Mouse (Mus musculus): ENCODE results near the gene Hivep3. TPM values are rescaled to one million over a fixed set of nuclear protein-coding genes. Genes with fewer than 3 reads are reported as not detected.

The Hivep3 gene
- total RNA-seq, 1 experiment from 2014 or later: 3.3 TPM

DNA sequence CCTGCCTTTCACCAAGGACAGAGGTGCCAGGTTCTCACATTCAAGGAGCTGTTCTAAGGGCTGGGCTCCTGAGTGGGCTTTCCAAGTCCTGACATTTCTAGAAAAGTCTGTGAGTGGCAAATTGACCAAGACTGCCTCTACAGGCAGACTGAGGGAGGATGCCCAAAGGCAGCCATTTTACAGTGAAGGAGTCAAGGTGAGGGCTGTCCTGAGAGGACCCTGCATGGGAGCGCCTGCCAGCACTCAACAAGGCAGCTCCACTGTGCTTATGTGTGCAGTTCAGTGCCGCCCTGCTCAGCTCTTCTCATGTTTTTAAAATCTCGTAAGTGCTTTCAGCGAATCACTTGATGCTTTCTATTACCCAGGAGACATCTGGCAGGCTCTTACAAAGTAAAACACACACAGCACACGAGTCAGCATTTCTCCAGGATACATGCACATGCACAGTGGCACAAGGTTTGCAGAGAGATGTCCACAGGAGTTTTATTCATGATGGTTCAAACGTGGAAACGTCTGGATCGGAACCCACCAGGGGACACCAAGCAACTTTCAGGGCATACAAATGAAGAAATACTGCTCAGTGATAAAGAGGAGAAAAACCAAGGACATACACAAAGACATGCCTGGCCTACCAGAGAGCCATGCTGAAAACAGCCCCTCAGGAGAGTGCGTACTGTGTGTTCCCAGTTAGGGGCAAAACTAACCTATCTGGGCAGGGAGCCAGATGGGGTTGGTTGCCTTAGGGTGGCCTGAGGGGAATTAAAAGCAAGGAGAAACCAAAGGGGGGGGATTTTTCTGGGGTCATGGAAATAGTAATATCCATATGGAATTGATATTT is 120.9 kb downstream of the Hivep3 start:
- ATAC-seq (ENCODE audit: extremely low read depth, insufficient number of reproducible peaks, low FRiP score, poor library complexity, severe bottlenecking): no peak

GRCm38 (mm10) chr4:119859454-119859853 is 125.9 kb downstream of the Hivep3 start:
- ATAC-seq (ENCODE audit: extremely low read depth, insufficient number of reproducible peaks, low FRiP score, poor library complexity, severe bottlenecking): no peak

- ATAC-seq (ENCODE audit: extremely low read depth, insufficient number of reproducible peaks, low FRiP score, poor library complexity, severe bottlenecking): no peak
Observed at GRCm38 (mm10) chr4:119861001-119861400, 127.4 kb downstream of the Hivep3 start.

- ATAC-seq (ENCODE audit: extremely low read depth, insufficient number of reproducible peaks, low FRiP score, poor library complexity, severe bottlenecking): no peak
Observed at GRCm38 (mm10) chr4:119865827-119866455, 132.4 kb downstream of the Hivep3 start.

DNA sequence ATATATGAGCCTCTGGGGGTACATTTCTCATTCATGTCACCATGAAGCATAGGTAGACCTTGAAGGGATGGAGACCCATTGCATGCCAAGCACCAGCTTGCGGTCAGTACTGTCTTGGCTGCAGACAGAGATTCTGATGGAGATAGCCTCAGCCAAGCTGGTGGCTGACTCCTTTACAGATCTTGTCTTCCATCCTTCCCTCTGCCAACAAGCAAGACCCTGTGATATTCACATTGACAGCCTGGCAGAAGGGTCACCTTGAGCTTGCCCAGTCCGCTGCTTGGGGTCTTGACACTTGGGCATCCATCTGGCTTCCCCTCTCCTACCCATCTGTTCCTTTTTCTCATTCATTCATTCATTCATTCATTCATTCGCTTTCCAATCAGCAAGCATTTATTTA is 133.5 kb downstream of the Hivep3 start:
- no peak for ATAC-seq (ENCODE audit: extremely low read depth, insufficient number of reproducible peaks, low FRiP score, poor library complexity, severe bottlenecking)

DNA sequence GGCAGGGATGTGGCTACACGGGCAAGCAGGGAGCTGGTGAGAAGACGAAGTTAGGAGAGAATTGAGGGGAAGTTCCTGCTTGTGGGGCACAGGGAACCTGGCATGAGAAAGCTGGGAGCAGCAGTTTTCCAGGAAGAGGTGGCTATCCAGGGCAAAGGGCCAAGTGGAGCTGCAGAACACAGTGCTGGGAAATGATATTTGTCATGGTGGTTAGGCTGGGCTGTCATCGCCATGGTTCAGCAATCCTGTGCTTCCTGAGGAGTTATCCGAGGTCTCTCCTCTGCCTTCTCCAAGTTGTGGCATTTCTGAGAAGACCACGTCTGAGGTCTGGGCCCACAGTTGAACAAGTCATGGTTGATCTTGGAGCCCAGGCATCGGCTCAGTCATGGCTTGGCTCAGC is 136.8 kb downstream of the Hivep3 start:
- no peak for ATAC-seq (ENCODE audit: extremely low read depth, insufficient number of reproducible peaks, low FRiP score, poor library complexity, severe bottlenecking)

GRCm38 (mm10) chr4:119871441-119871840 is 137.9 kb downstream of the Hivep3 start:
- ATAC-seq (ENCODE audit: extremely low read depth, insufficient number of reproducible peaks, low FRiP score, poor library complexity, severe bottlenecking): no peak

GRCm38 (mm10) chr4:119871861-119872582 is 138.4 kb downstream of the Hivep3 start:
- ATAC-seq (ENCODE audit: extremely low read depth, insufficient number of reproducible peaks, low FRiP score, poor library complexity, severe bottlenecking): no peak

DNA sequence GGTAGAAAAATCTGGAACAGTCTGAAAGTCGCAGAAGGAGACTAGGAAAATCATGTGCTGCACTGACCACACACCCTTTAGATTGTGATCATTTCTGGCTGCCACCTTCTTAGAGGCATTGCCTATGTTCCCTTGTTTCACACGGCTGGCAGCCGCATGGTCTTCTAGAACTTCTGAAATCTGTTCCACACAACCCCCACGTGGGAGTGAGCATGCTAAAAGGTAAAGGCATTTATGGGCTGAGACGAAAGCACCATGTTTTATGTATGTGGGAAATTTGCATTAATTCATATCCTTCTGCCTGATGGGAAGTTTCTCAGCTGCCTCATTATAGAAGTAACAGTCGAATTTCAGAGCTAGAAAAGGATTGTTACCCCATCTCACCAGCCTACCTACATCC is 140.4 kb downstream of the Hivep3 start:
- ATAC-seq (ENCODE audit: extremely low read depth, insufficient number of reproducible peaks, low FRiP score, poor library complexity, severe bottlenecking): no peak

GRCm38 (mm10) chr4:119875592-119875991 is 142.0 kb downstream of the Hivep3 start:
- ATAC-seq (ENCODE audit: extremely low read depth, insufficient number of reproducible peaks, low FRiP score, poor library complexity, severe bottlenecking): no peak

DNA sequence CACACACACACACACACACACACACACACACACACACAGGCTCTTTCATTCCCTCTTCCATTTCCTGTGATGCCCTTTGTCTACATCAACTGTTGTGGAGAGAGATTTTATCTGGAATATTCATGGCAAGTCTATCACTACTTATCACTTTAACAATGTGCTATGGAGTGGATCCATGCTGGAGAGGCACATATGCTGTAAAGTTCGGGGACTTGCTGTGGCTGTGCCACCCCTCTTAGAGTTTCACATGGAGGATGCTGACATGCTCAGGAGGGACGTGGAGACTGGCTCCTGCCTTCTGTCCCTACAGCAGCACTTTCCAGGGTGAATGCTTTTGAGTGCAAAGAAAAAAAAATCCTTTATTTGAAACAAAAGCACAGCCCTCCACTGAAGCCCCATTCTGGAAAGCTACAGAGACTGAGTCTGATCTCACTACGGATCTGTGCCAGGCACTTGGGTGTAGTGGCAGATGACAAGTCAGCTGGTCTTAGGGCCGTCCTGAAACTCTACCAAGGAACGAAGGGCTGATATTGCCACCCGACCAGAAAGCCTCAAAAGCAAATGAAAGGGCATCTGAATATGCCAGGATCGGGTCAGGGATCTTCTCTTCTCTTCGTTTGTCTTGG is 143.1 kb downstream of the Hivep3 start:
- no peak for ATAC-seq (ENCODE audit: extremely low read depth, insufficient number of reproducible peaks, low FRiP score, poor library complexity, severe bottlenecking)

- ATAC-seq (ENCODE audit: extremely low read depth, insufficient number of reproducible peaks, low FRiP score, poor library complexity, severe bottlenecking): no peak
Observed at GRCm38 (mm10) chr4:119878218-119878617, 144.6 kb downstream of the Hivep3 start.

DNA sequence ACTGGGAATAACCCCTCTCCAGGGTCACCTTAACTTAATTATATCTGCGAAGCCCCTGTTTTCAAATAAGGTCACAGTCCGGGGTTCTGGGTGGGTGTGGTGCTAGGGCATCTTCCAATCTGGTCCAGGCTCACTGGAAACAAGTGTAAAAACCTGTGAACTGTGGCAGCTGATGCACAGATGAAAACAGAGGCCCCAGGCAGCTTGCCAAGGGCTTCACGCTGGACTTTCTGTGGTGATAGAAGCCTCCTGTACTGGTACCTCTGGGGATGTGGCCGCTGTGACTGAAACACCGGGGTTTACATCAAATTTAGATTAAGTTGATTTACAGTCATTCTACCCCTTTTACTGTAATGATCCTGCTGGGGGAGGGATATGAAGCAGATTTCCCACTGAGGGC is 146.1 kb downstream of the Hivep3 start:
- no peak for ATAC-seq (ENCODE audit: extremely low read depth, insufficient number of reproducible peaks, low FRiP score, poor library complexity, severe bottlenecking)

DNA sequence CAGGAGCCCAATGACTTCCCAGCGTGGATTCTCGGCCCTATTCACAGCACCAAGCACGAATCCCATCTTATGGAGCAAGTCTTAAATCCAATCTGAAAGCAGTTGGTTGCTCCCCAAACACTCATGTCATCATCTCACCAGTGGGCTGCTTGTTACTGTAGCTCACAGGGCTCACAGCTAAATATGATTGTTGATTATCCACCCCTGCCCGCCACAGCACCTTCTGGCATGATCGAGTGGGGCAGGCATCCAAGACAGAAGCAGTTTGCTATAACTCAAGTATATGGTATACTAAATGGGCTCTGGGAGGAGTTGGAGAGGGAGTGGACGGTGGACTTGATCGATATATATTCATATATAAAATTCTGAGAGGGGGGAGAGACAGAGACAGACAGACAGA is 146.7 kb downstream of the Hivep3 start:
- no peak for ATAC-seq (ENCODE audit: extremely low read depth, insufficient number of reproducible peaks, low FRiP score, poor library complexity, severe bottlenecking)

- ATAC-seq (ENCODE audit: extremely low read depth, insufficient number of reproducible peaks, low FRiP score, poor library complexity, severe bottlenecking): no peak
Observed at GRCm38 (mm10) chr4:119881292-119881691, 147.7 kb downstream of the Hivep3 start.

DNA sequence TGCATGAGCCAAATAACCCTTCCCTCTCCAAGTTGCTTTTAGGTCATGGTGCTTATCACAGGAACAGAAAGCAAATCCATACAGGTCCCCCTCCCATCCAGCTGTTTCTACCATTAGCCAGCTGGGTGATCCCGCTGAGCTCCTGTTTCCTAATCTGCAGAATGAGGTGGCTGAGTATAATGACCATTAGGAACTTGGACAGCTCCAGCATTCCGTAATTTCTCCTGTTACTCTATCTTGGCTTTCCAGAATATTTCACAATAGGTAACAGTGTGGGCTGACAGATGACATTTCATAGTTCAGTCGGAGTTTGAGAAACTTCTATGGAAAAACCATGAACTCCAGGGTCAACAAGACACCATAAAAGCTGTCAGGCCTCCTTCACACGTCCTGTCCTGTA is 148.8 kb downstream of the Hivep3 start:
- ATAC-seq (ENCODE audit: extremely low read depth, insufficient number of reproducible peaks, low FRiP score, poor library complexity, severe bottlenecking): no peak

- ATAC-seq (ENCODE audit: extremely low read depth, insufficient number of reproducible peaks, low FRiP score, poor library complexity, severe bottlenecking): no peak
Observed at GRCm38 (mm10) chr4:119882814-119883213, 149.2 kb downstream of the Hivep3 start.

- ATAC-seq (ENCODE audit: extremely low read depth, insufficient number of reproducible peaks, low FRiP score, poor library complexity, severe bottlenecking): no peak
Observed at GRCm38 (mm10) chr4:119886621-119887020, 153.0 kb downstream of the Hivep3 start.

GRCm38 (mm10) chr4:119887523-119888177 is 154.1 kb downstream of the Hivep3 start:
- ATAC-seq (ENCODE audit: extremely low read depth, insufficient number of reproducible peaks, low FRiP score, poor library complexity, severe bottlenecking): no peak

Data from neutrophil, adult 5-6 weeks (primary cell).